Mouse (Mus musculus) neural tube, embryonic 14.5 days (tissue): Measurements from ENCODE around the gene Entpd7. TPM values are rescaled to one million over a fixed set of nuclear protein-coding genes. Genes with fewer than 3 reads are reported as not detected.
A peak's percentile ranks its signal among the peaks of the same experiment; 100 is the strongest.

ENCODE experiments used
- ATAC-seq: fragments of 200-750 bp; cut with Nextera tagmentation; 2 replicates; pipeline ENCODE4 v1.8.0; 2017; ENCODE audit warnings: low read depth, mild to moderate bottlenecking, moderate TSS enrichment, moderate library complexity
- H3K27ac ChIP-seq: fragments of 300-500 bp; sonication (generic); 2 replicates; pipeline ENCODE4 v1.5.1; 2014; ENCODE audit warnings: low read depth, mild to moderate bottlenecking, control low read depth, low read length, moderate library complexity, mixed read lengths
- H3K27me3 ChIP-seq: fragments of 300-500 bp; sonication (generic); 2 replicates; pipeline ENCODE4 v1.6.1; 2014; ENCODE audit warnings: low read length; ENCODE audit not compliant: control insufficient read depth, insufficient read depth
- H3K36me3 ChIP-seq: fragments of 300-500 bp; sonication (generic); 2 replicates; pipeline ENCODE4 v1.6.1; 2014; ENCODE audit warnings: low read length, mixed read lengths; ENCODE audit not compliant: control insufficient read depth, insufficient read depth
- H3K4me1 ChIP-seq: fragments of 300-500 bp; sonication (generic); 2 replicates; pipeline ENCODE4 v1.6.1; 2014; ENCODE audit warnings: low read length; ENCODE audit not compliant: control insufficient read depth, insufficient read depth
- H3K4me2 ChIP-seq: fragments of 300-500 bp; sonication (generic); 2 replicates; pipeline ENCODE4 v1.6.1; 2014; ENCODE audit warnings: mild to moderate bottlenecking, low read depth, low read length, control low read depth
- H3K4me3 ChIP-seq: fragments of 300-500 bp; sonication (generic); 2 replicates; pipeline ENCODE4 v1.5.1; 2014; ENCODE audit warnings: low read depth, low read length, control low read depth, mixed read lengths
- H3K9ac ChIP-seq: fragments of 300-500 bp; sonication (generic); replicated peaks from 2 replicates; pipeline ENCODE4 v1.6.1; 2014; ENCODE audit warnings: low read depth, mild to moderate bottlenecking, control low read depth, low read length, mixed read lengths
- H3K9me3 ChIP-seq: fragments of 300-500 bp; sonication (generic); 2 replicates; pipeline ENCODE4 v1.6.1; 2016; ENCODE audit warnings: low read length; ENCODE audit not compliant: control insufficient read depth
- WGBS: fragments of 180-500 bp; shearing (Covaris S2); extraction: QIAGEN DNeasy Blood & Tissue Kit; methylation state at CpG from one replicate; pipeline ENCODE4 v1.1.7; 2014; 5-methylcytosine and 5-hydroxymethylcytosine counted together
- polyA plus RNA-seq: library from polyadenylated mRNA; unstranded; fragments of >200 nt; fragmentation: Nextera tagmentation; extraction: Ambion mirVana; gene quantifications from 2 replicates; pipeline ENCODE4 v1.2.1, GENCODE M21; 2014

Entpd7 gene
- polyA plus RNA-seq, 1 experiment from 2014 or later = 14.5 TPM

DNA sequence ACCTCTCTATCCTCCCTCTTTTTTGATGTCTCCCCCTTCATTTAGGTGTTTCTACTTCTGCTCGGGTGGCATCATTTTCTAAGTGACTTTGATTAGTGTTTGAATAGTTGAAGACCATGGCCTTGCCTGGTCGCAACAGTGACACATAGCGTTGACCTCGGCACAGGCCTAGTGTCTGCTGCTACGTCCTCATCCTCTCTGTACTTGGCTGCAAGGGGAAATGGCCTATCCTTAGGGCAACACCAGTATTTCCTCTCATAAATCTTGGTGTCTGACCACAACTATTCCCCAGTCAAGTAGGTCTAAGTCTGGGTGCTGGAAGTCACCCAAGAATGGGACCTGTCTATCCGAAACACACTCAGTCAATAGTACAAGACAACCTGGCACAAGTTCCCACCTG, 29.8 kb upstream of the Entpd7 start:
- H3K4me3 ChIP-seq = no peak overlapping the region
- H3K27me3 ChIP-seq = no peaks in the 10 kb centered on the region
- H3K4me1 ChIP-seq = no peaks in the 10 kb centered on the region
- no peak overlapping the region for H3K9ac ChIP-seq
- ATAC-seq = no peak
- H3K27ac ChIP-seq = no peak overlapping the region
- no peaks in the 10 kb centered on the region for H3K9me3 ChIP-seq
- H3K36me3 ChIP-seq = peaks cover 13% of the 10 kb centered on the region; the same call in 1 of the 2 replicates
- no peak overlapping the region for H3K4me2 ChIP-seq
- WGBS = 92% methylated on average over 6 of the region's 6 CpGs

DNA sequence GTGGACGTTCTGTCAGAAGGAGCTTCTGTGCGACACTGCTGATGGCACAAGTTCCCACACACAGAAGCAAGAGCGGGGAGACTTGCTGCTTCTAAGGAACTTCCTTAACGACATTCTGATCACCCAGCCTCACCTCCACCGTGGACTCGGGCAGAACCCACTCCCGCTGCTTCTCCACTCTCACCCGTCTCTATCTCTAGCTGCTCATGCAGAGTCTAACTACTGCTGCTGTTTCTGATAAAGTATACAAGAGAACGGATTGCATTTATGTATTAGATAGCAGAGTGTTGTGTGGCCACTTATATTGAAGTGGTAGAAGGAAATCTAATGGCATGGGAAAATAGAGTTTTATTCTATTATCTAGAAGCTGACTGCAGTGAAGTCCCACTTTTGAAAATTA, 28.7 kb upstream of the Entpd7 start:
- 87% methylated on average over 9 of the region's 9 CpGs for WGBS
- Histone ChIP-seq H3K4me1 (no peaks in the 10 kb centered on the region), H3K27ac (no peak overlapping the region), H3K27me3 (no peaks in the 10 kb centered on the region), H3K36me3 (peaks cover 13% of the 10 kb centered on the region; the same call in 1 of the 2 replicates), H3K4me2 (no peak overlapping the region), H3K9me3 (no peaks in the 10 kb centered on the region), H3K9ac (no peak overlapping the region), H3K4me3 (no peak overlapping the region)
- ATAC-seq = no peak

DNA sequence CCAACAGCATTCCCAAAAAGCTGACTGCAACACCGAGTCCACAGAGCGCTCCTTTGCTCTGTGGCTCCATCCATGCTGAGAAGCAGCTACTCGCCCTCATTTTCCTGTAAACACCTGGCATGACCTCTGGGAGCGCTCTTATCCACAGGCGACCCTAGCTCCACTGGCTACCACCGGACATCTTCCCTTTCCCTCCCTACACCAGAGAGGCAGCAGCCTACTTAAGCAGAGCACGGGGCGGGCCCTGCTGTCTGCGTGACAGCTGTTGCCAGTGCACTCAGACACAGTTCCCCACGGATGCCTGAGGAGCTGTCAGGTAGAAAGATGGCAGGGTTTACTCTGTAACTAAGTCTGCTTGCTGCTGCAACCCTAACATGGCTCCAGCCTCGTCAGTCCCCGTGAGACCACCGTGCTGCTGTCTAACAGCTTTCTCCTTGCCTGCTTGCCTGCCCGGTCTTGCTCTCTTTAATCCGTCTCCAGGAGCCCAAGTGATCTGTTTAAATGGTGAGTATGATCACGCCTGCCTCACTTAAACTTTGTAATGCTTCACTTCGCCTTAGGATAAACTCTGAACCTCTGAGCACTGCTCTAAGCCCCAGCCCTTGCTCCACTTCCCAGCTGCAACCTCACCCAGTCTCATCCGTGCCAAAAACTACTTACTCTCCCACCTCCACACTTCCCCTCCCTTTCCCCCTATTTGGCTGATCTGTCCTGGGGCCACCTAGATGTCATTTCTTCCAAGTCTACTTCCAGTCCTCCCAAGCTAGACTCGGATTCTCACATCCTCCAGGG, 27.1 kb upstream of the Entpd7 start:
- no peaks in the 10 kb centered on the region for H3K4me1 ChIP-seq
- H3K4me2 ChIP-seq = no peak overlapping the region
- no peak overlapping the region for H3K9ac ChIP-seq
- no peaks in the 10 kb centered on the region for H3K9me3 ChIP-seq
- H3K4me3 ChIP-seq = no peak overlapping the region
- peaks cover 18% of the 10 kb centered on the region; the same call in 1 of the 2 replicates for H3K36me3 ChIP-seq
- 38% methylated on average over 19 of the region's 19 CpGs for WGBS
- no peak overlapping the region for H3K27ac ChIP-seq
- no peaks in the 10 kb centered on the region for H3K27me3 ChIP-seq
- peak; percentile 45; the same call in 1 of the 2 replicates for ATAC-seq

DNA sequence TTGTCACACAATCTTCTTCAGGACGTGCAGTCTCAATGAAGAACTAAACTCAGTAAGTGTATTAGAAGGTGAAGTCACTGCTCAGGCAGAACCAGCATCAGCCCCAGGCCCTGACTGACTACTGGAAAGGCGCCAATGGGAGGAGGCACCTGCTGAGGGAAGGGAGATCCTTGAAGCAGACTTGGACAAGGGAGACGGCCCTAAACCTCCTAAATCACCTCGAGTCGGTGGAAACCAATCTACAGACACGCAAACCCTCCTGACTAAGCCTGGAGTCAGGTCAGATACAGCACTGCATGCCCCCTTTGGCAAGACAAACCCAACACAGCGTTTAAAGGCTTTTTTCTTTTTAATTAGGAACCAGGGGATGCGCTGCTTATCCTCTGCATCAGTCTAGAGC, 26.0 kb upstream of the Entpd7 start:
- 86% methylated on average over 8 of the region's 8 CpGs for WGBS
- ATAC-seq = no peak

DNA sequence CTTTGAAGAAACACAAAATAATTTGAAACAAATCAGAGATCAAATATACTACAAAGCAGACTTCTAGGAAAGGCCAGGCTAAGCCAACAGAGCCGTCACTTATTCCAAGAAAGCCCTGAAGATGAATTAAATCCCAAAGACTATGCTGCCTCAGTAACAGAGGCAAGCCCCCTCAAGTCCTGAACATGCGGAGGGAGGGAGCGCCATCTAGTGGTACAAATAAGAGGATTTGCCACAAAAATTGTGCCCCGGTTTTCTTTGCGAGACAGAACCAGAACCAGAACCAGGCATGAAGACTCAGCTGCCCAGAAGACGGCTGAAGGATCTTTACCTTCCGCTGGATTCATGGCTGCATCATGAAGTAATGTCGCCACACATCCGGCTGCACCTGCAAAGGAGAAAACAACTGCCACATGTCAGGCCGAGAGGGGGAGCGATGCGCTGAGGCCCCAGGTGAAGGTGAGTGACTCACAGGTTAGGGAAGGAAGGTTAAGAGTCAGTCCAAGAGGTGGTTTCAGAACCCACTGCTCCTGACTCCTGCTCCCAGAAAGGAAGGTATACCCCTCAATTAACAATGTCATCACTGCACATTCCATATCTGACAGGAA, 23.9 kb upstream of the Entpd7 start:
- Histone ChIP-seq H3K4me2 (no peak overlapping the region), H3K27me3 (no peaks in the 10 kb centered on the region), H3K9me3 (no peaks in the 10 kb centered on the region), H3K27ac (no peak overlapping the region), H3K36me3 (peaks cover 18% of the 10 kb centered on the region; the same call in 1 of the 2 replicates), H3K4me3 (no peak overlapping the region), H3K9ac (no peak overlapping the region), H3K4me1 (no peaks in the 10 kb centered on the region)
- no peak for ATAC-seq
- 50% methylated on average over 12 of the region's 12 CpGs for WGBS

More for the DNA sequence above, 26.0 kb upstream of the Entpd7 start:
- Histone ChIP-seq H3K9me3 (no peaks in the 10 kb centered on the region), H3K27ac (no peak overlapping the region), H3K4me3 (no peak overlapping the region), H3K36me3 (peaks cover 18% of the 10 kb centered on the region; the same call in 1 of the 2 replicates), H3K4me1 (no peaks in the 10 kb centered on the region), H3K27me3 (no peaks in the 10 kb centered on the region), H3K9ac (no peak overlapping the region), H3K4me2 (no peak overlapping the region)

DNA sequence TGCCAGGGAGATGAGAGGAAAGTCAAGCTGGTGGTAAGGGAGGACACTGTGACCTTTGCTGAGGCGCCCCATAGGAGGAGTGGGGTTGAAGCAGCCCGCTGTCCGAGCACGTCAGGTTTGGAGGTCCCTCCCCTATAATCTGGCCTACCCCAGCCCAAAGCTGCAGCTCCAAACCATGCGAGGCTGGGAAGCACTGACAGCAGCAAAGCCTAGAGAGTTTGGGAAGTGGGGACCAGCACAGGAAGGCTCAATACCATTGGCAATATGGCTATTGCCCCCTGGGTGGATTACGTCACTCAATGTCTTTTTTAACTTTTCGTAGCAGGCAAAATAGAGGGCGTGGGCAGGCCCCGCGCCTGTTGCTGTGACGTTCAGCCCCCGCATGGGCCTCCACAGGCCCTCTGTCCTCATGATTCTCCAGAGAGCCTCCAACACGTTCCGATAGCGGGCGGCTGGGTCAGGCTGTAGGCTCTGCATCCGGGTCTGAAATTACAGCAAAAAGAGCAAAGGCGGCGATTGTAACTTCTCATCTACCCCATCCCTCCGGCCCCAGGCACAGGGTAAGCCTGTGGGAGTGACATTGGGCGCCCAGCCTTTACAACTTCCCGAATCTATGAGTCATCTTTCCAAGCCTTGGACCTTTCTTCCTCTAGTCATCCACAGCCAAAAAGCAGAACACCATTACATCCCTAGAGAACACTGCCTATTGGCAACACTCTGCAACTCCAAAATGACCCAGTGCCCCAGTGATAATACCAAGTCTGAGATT, 22.6 kb upstream of the Entpd7 start:
- ATAC-seq = no peak
- 89% methylated on average over 22 of the region's 22 CpGs for WGBS
- H3K4me3 ChIP-seq = no peak overlapping the region

DNA sequence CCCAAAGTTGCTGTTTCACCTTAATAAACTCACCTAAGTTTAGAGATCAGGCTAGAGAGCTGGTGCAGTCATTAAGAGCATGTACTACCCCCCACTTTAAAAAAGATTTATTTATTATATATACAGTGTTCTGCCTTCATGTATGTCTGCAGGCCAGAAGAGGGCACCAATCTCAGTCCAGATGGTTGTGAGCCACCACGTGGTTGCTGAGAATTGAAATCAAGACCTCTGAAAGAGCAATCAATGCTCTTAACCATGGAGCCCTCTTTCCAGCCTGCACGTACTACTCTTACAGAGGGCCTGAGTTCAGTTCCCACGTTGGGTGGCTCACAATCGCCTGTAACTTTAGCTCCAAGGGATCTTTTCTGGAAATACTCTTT, 22.1 kb upstream of the Entpd7 start:
- no peaks in the 10 kb centered on the region for H3K4me1 ChIP-seq
- H3K36me3 ChIP-seq = peaks cover 18% of the 10 kb centered on the region; the same call in 1 of the 2 replicates
- H3K4me2 ChIP-seq = no peak overlapping the region
- H3K27me3 ChIP-seq = no peaks in the 10 kb centered on the region
- H3K27ac ChIP-seq = no peak overlapping the region
- no peak overlapping the region for H3K4me3 ChIP-seq
- WGBS = 62% methylated on average over 4 of the region's 4 CpGs
- H3K9me3 ChIP-seq = no peaks in the 10 kb centered on the region
- no peak overlapping the region for H3K9ac ChIP-seq
- ATAC-seq = no peak

More for the DNA sequence above, 22.6 kb upstream of the Entpd7 start:
- no peak overlapping the region for H3K27ac ChIP-seq
- no peak overlapping the region for H3K4me2 ChIP-seq
- no peaks in the 10 kb centered on the region for H3K27me3 ChIP-seq
- no peak overlapping the region for H3K9ac ChIP-seq
- no peaks in the 10 kb centered on the region for H3K9me3 ChIP-seq
- peaks cover 18% of the 10 kb centered on the region; the same call in 1 of the 2 replicates for H3K36me3 ChIP-seq
- H3K4me1 ChIP-seq = no peaks in the 10 kb centered on the region

DNA sequence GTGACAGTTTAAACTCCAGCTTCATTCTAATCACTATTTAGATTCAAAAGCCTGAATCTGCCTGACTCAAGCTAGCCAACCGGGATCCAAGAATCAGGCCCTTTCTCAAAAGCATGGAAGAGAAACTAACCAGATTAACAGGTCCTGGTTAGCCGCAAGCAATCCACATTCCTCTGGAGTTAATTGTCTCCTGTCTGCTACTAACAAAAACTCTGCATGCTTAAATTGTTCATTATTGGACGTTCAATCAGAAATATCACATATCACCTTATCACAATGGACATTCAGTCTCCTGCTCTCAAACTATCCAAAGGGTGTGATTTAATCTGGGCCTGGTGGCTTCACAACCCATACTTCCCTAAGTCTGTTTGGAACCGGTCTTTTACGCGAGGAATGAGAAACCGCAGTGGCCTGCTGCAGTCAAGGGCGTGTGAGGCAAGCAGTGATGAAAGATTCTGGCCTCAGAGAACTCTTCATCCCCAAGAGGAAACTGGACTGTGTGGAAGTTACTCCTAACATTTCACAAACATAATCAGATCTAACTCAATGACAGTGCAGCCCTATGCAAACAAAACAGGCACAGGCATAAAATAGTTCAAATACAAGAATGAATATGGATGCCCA, 20.2 kb upstream of the Entpd7 start:
- Histone ChIP-seq H3K36me3 (peaks cover 6% of the 10 kb centered on the region; the same call in 1 of the 2 replicates), H3K27ac (no peak overlapping the region), H3K9me3 (no peaks in the 10 kb centered on the region), H3K9ac (no peak overlapping the region), H3K27me3 (no peaks in the 10 kb centered on the region), H3K4me3 (no peak overlapping the region), H3K4me2 (no peak overlapping the region), H3K4me1 (peaks cover 9% of the 10 kb centered on the region; the same call in 1 of the 2 replicates)
- ATAC-seq = no peak
- 83% methylated on average over 8 of the region's 8 CpGs for WGBS
